Mouse (Mus musculus): ENCODE measurements at regions not wholly inside any gene's neighbourhood (a gene's known extent, or its start where the extent isn't known, plus 50 kb on each side); places are given as distances from the start of the nearest gene placed in this dataset.

GRCm38 (mm10) chr2:134126988-134127387 is 427.2 kb downstream of the Hao1 start:
- DNase-seq (ENCODE audit: low spot score): no peak

- no peak for DNase-seq (ENCODE audit: low spot score)
Measured at GRCm38 (mm10) chr2:134107286-134107685, 446.9 kb downstream of the Hao1 start.

GRCm38 (mm10) chr2:134088374-134088773 is 465.8 kb downstream of the Hao1 start:
- no peak for DNase-seq (ENCODE audit: low spot score)

GRCm38 (mm10) chr2:134080148-134080547 is 474.0 kb downstream of the Hao1 start:
- DNase-seq (ENCODE audit: low spot score): no peak

- no peak for DNase-seq (ENCODE audit: low spot score)
Measured at GRCm38 (mm10) chr2:134077953-134078352, 476.2 kb downstream of the Hao1 start.

GRCm38 (mm10) chr2:134067910-134068335 is 486.2 kb downstream of the Hao1 start:
- no peak for DNase-seq (ENCODE audit: low spot score)

- no peak for DNase-seq (ENCODE audit: low spot score)
Measured at GRCm38 (mm10) chr2:134067404-134067803, 486.8 kb downstream of the Hao1 start.

GRCm38 (mm10) chr2:134059916-134060618 is 494.1 kb downstream of the Hao1 start:
- DNase-seq (ENCODE audit: low spot score): no peak

- DNase-seq (ENCODE audit: low spot score): peak; percentile 40
Measured at GRCm38 (mm10) chr2:134036359-134036874, 484.5 kb downstream of the Bmp2 start.

- DNase-seq (ENCODE audit: low spot score): no peak
Measured at GRCm38 (mm10) chr2:134029631-134030414, 477.9 kb downstream of the Bmp2 start.

GRCm38 (mm10) chr2:134029153-134029552 is 477.2 kb downstream of the Bmp2 start:
- DNase-seq (ENCODE audit: low spot score): no peak

- no peak for DNase-seq (ENCODE audit: low spot score)
Measured at GRCm38 (mm10) chr2:134017109-134017508, 465.1 kb downstream of the Bmp2 start.

GRCm38 (mm10) chr2:134003146-134003545 is 451.2 kb downstream of the Bmp2 start:
- DNase-seq (ENCODE audit: low spot score): no peak

- no peak for DNase-seq (ENCODE audit: low spot score)
Measured at GRCm38 (mm10) chr2:133994742-133995141, 442.8 kb downstream of the Bmp2 start.

- DNase-seq (ENCODE audit: low spot score): no peak
Measured at GRCm38 (mm10) chr2:133994337-133994736, 442.4 kb downstream of the Bmp2 start.

- no peak for DNase-seq (ENCODE audit: low spot score)
Measured at GRCm38 (mm10) chr2:133987671-133988070, 435.7 kb downstream of the Bmp2 start.

All from yolk sac, embryonic 10.5 days (tissue).